Mouse (Mus musculus) forebrain, embryonic 11.5 days (tissue): ENCODE measurements around the gene Rplp2. TPM values are rescaled to one million over a fixed set of nuclear protein-coding genes. Genes with fewer than 3 reads are reported as not detected.

ENCODE experiments used
- ATAC-seq: fragments of 200-750 bp; cut with Nextera tagmentation; replicated peaks from 2 replicates; pipeline ENCODE4 v1.8.0; 2017; ENCODE audit warnings: moderate TSS enrichment; ENCODE audit not compliant: low FRiP score
- DNase-seq: peaks from one replicate; pipeline ENCODE4 v3.0.0-alpha.2; 2017; ENCODE audit warnings: low spot score
- H3K27ac ChIP-seq: fragments of 300-500 bp; sonication (generic); 2 replicates; pipeline ENCODE4 v1.5.1; 2014; ENCODE audit warnings: low read depth, low read length
- H3K27me3 ChIP-seq: fragments of 300-500 bp; sonication (generic); 2 replicates; pipeline ENCODE4 v1.6.1; 2014; ENCODE audit warnings: mild to moderate bottlenecking, low read length, mixed read lengths; ENCODE audit not compliant: control insufficient read depth, insufficient read depth
- H3K36me3 ChIP-seq: fragments of 300-500 bp; sonication (generic); 2 replicates; pipeline ENCODE4 v1.6.1; 2014; ENCODE audit warnings: mild to moderate bottlenecking, low read length, moderate library complexity, mixed read lengths; ENCODE audit not compliant: control insufficient read depth, insufficient read depth
- H3K4me1 ChIP-seq: fragments of 300-500 bp; sonication (generic); replicated peaks from 2 replicates; pipeline ENCODE4 v1.6.1; 2014; ENCODE audit warnings: low read length, mixed read lengths; ENCODE audit not compliant: control insufficient read depth, insufficient read depth
- H3K4me2 ChIP-seq: fragments of 300-500 bp; sonication (generic); 2 replicates; pipeline ENCODE4 v1.6.1; 2014; ENCODE audit warnings: low read depth, mild to moderate bottlenecking, low read length, moderate library complexity, mixed read lengths; ENCODE audit not compliant: severe bottlenecking
- H3K4me3 ChIP-seq: fragments of 300-500 bp; sonication (generic); 2 replicates; pipeline ENCODE4 v1.5.1; 2014; ENCODE audit warnings: low read depth, low read length
- H3K9ac ChIP-seq: fragments of 300-500 bp; sonication (generic); 2 replicates; pipeline ENCODE4 v1.6.1; 2014; ENCODE audit warnings: low read length
- H3K9me3 ChIP-seq: fragments of 300-500 bp; sonication (generic); 2 replicates; pipeline ENCODE4 v1.6.1; 2016; ENCODE audit warnings: low read length, mixed read lengths; ENCODE audit not compliant: control insufficient read depth
- WGBS: fragments of 180-500 bp; shearing (Covaris S2); extraction: QIAGEN DNeasy Blood & Tissue Kit; methylation state at CpG from one replicate; pipeline ENCODE4 v1.1.7; 2014; 5-methylcytosine and 5-hydroxymethylcytosine counted together
- polyA plus RNA-seq: library from polyadenylated mRNA; unstranded; fragments of >200 nt; fragmentation: Nextera tagmentation; extraction: Ambion mirVana; gene quantifications from 2 replicates; pipeline ENCODE4 v1.2.1, GENCODE M21; 2014

Gene Rplp2
- polyA plus RNA-seq, 1 experiment from 2014 or later, result 968 TPM

- H3K4me2 ChIP-seq, result no peak overlapping the region
- peaks cover 39% of the 10 kb centered on the region for H3K27me3 ChIP-seq
- ATAC-seq (no peak), DNase-seq (no peak)
- H3K9ac ChIP-seq, result no peak overlapping the region
- H3K4me3 ChIP-seq, result no peak overlapping the region
- peaks cover 15% of the 10 kb centered on the region for H3K4me1 ChIP-seq
- no peaks in the 10 kb centered on the region for H3K9me3 ChIP-seq
- H3K27ac ChIP-seq, result no peak overlapping the region
- 90% methylated on average over 17 of the region's 17 CpGs for WGBS
- H3K36me3 ChIP-seq, result no peaks in the 10 kb centered on the region
These were observed 12.1 kb downstream of the Rplp2 start for GRCm38 (mm10) chr7:141459301-141459711.

- H3K27me3 ChIP-seq, result peaks cover 46% of the 10 kb centered on the region
- H3K36me3 ChIP-seq, result no peaks in the 10 kb centered on the region
- peaks cover 17% of the 10 kb centered on the region for H3K4me1 ChIP-seq
These were observed 12.8 kb downstream of the Rplp2 start for GRCm38 (mm10) chr7:141460001-141460390.

GRCm38 (mm10) chr7:141460391-141461113 lies 13.4 kb downstream of the Rplp2 start, which contains the start of gene Cracr2b:
TSS of gene Cracr2b (plus strand) at chr7:141461094.
- Histone ChIP-seq H3K27me3 (peaks cover 51% of the 10 kb centered on the region), H3K9me3 (no peaks in the 10 kb centered on the region), H3K27ac (no peak within 1 kb of the TSS), H3K36me3 (no peaks in the 10 kb centered on the region), H3K4me3 (peak within 1 kb of the TSS; percentile 29), H3K4me1 (peaks cover 17% of the 10 kb centered on the region), H3K4me2 (peak within 1 kb of the TSS; percentile 50), H3K9ac (peak within 1 kb of the TSS; percentile 41)
- 74% methylated on average over 15 of the region's 15 CpGs for WGBS
- no peak for DNase-seq
- no peak for ATAC-seq

More at GRCm38 (mm10) chr7:141460001-141460390, 12.8 kb downstream of the Rplp2 start:
- ATAC-seq, result no peak
- 81% methylated on average over 5 of the region's 5 CpGs for WGBS
- no peak for DNase-seq
- Histone ChIP-seq H3K9me3 (no peaks in the 10 kb centered on the region), H3K9ac (no peak overlapping the region), H3K4me3 (no peak overlapping the region), H3K27ac (no peak overlapping the region), H3K4me2 (no peak overlapping the region)

- H3K27ac ChIP-seq, result no peak overlapping the region
- no peaks in the 10 kb centered on the region for H3K9me3 ChIP-seq
- H3K4me2 ChIP-seq, result peak overlapping the region; percentile 50
- no peaks in the 10 kb centered on the region for H3K36me3 ChIP-seq
- ATAC-seq (no peak), DNase-seq (no peak)
- 2% methylated on average over 59 of the region's 59 CpGs for WGBS
- peaks cover 10% of the 10 kb centered on the region for H3K4me1 ChIP-seq
- peaks cover 60% of the 10 kb centered on the region for H3K27me3 ChIP-seq
- peak overlapping the region; percentile 41 for H3K9ac ChIP-seq
- H3K4me3 ChIP-seq, result peak overlapping the region; percentile 29
These were observed 14.6 kb downstream of the Rplp2 start for GRCm38 (mm10) chr7:141461521-141462332.

- WGBS, result 18% methylated on average over 5 of the region's 5 CpGs
- Histone ChIP-seq H3K4me1 (peaks cover 14% of the 10 kb centered on the region), H3K27me3 (peaks cover 61% of the 10 kb centered on the region), H3K36me3 (no peaks in the 10 kb centered on the region), H3K4me2 (peak overlapping the region; percentile 50; the same call in 1 of the 2 replicates), H3K9me3 (no peaks in the 10 kb centered on the region), H3K9ac (no peak overlapping the region; the same call in 1 of the 2 replicates), H3K4me3 (no peak overlapping the region), H3K27ac (no peak overlapping the region)
- ATAC-seq, result no peak
- DNase-seq, result no peak
These were observed 15.2 kb downstream of the Rplp2 start for GRCm38 (mm10) chr7:141462333-141462821.

GRCm38 (mm10) chr7:141463824-141464602 lies 16.8 kb downstream of the Rplp2 start:
- Histone ChIP-seq H3K36me3 (no peaks in the 10 kb centered on the region), H3K4me2 (peak overlapping the region; percentile 27; the same call in 1 of the 2 replicates), H3K4me1 (peaks cover 24% of the 10 kb centered on the region), H3K27ac (no peak overlapping the region), H3K27me3 (peaks cover 61% of the 10 kb centered on the region), H3K4me3 (no peak overlapping the region), H3K9me3 (no peaks in the 10 kb centered on the region), H3K9ac (no peak overlapping the region)
- 17% methylated on average over 12 of the region's 12 CpGs for WGBS
- DNase-seq (no peak), ATAC-seq (no peak)

GRCm38 (mm10) chr7:141464603-141465201 lies 17.5 kb downstream of the Rplp2 start:
- peak overlapping the region; percentile 6; the same call in 1 of the 2 replicates for H3K4me3 ChIP-seq
- ATAC-seq, result no peak
- H3K4me2 ChIP-seq, result peak overlapping the region; percentile 27; the same call in 1 of the 2 replicates
- no peak overlapping the region for H3K9ac ChIP-seq
- DNase-seq, result no peak
- H3K27ac ChIP-seq, result no peak overlapping the region
- H3K9me3 ChIP-seq, result no peaks in the 10 kb centered on the region
- WGBS, result 3% methylated on average over 38 of the region's 38 CpGs
- peaks cover 60% of the 10 kb centered on the region for H3K27me3 ChIP-seq
- peaks cover 28% of the 10 kb centered on the region for H3K4me1 ChIP-seq
- H3K36me3 ChIP-seq, result no peaks in the 10 kb centered on the region
